Mouse (Mus musculus) macrophage (primary cell): ENCODE measurements around the gene Ints5. TPM values are rescaled to one million over a fixed set of nuclear protein-coding genes. Genes with fewer than 3 reads are reported as not detected.
A peak's percentile ranks its signal among the peaks of the same experiment; 100 is the strongest.

Experiments
- H3K27ac ChIP-seq: fragments of 350-480 bp; formaldehyde crosslinking; 2 replicates; pipeline ENCODE4 v1.9.0; 2021
- H3K36me3 ChIP-seq: fragments of 350-480 bp; formaldehyde crosslinking; 2 replicates; pipeline ENCODE4 v1.9.0; 2021; ENCODE audit errors: inconsistent target
- H3K4me3 ChIP-seq: fragments of 350-480 bp; formaldehyde crosslinking; 2 replicates; pipeline ENCODE4 v1.9.0; 2021; ENCODE audit errors: inconsistent target
- H3K79me2 ChIP-seq: fragments of 350-480 bp; formaldehyde crosslinking; 2 replicates; pipeline ENCODE4 v1.9.0; 2021; ENCODE audit errors: inconsistent target
- WGBS: methylation state at CpG from one replicate; pipeline ENCODE4 v1.1.7; 2026; ENCODE audit warnings: inconsistent platforms; ENCODE audit not compliant: missing documents; 5-methylcytosine and 5-hydroxymethylcytosine counted together
- polyA plus RNA-seq: library from polyadenylated mRNA; stranded (reverse); fragments of 250-400 nt; gene quantifications from 3 replicates; pipeline ENCODE4 v1.2.4, GENCODE M21; 2018; ENCODE audit warnings: inconsistent platforms

Gene Ints5
- polyA plus RNA-seq, 1 experiment from 2014 or later = 4.4 TPM

DNA sequence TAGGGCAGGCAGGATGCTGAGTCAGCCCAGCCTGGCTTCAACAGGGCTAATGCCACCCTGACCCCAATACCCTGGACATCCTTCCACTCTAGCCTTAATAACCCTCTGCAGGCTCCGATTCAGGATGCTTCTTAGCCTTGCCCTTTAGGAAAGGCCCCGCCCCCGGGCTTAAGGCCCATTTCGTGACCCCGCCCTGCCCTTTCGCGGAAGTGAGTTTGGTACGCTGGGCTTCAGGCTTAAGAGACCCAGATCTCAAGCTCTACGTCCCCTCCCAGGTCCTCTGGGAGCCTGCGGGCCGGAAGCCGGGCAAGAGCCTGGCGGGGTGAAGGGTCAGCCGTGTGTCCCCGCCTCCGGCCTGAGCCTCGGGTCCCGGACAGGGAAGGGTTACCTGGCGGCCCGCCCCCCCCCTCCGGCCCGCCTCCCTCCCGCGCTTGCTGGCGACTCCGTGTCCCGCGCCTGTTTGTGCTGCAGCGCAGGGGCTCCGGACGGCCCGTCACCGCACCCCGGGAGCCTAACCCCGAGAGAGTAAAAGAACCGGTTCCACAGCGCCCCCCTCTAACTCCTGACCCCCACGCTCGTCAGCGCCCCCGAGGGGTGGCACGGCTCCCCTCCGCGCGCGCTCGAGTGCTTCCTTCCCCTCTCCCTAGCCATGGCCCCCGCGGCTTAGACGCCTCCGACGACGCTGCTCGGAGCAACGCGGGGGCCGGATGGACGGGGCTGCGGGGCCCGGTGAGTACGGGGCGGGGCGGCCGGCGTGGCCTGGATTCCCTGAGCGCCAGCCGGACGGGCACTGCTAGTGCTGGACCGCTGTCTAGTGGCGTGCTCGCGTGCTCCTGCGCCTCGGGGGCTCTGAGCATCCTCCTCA is 36.7 kb downstream of the Ints5 start, which contains the start of the genes Rom1 and Eml3:
Rom1 (minus strand) TSS at position 133 of the 865 bp plus-strand sequence.
Eml3 (plus strand) TSS at position 329 of the 865 bp plus-strand sequence.
- Histone ChIP-seq H3K79me2 (peaks cover 22% of the 10 kb centered on the region; the same call in 1 of the 2 replicates), H3K4me3 (peak within 1 kb of the TSS; percentile 67), H3K27ac (no peak within 1 kb of the TSS), H3K36me3 (peaks cover 35% of the 10 kb centered on the region)
- under 1% methylated on average over 66 of the region's 74 CpGs for WGBS

DNA sequence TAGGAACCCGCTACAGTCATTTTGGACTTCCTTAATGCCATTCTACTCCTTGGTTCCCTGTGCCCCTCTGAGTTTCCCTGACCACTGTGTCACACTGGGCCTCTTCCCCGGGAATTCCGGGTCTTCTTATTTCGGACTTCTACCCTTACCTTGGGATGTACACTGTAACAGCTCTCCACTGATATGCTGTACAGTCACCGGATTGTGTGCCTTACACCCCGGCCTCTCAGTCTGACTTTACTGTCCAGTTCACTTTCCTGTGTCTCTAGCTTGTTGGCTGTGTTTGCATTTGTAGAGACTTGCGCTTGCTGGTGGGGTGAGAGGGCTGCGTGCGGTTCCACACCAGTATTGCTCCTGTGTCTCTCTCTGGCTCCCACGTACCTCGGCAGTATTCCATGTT is 37.3 kb downstream of the Ints5 start:
- H3K79me2 ChIP-seq = peaks cover 18% of the 10 kb centered on the region; the same call in 1 of the 2 replicates
- H3K27ac ChIP-seq = no peak overlapping the region
- peak overlapping the region; percentile 67 for H3K4me3 ChIP-seq
- 6% methylated on average over 11 of the region's 11 CpGs for WGBS
- H3K36me3 ChIP-seq = peaks cover 42% of the 10 kb centered on the region

DNA sequence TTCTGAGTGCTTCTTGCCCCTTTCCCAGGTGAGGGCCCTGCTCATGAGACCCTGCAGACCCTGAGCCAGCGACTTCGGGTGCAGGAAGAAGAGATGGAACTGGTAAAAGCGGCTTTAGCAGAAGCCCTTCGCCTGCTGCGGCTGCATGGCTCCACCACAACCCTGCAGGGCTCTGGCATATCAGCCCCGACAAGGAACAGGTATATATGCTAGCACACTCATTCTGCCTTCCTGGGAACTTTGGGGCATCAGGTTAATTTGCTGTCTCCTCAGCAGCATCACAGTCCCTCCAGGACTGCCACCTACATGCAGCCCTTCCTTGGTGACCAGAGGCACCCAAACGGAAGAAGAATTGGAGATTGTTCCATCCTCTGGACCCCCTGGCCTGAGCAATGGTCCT is 38.0 kb downstream of the Ints5 start:
- Histone ChIP-seq H3K27ac (no peak overlapping the region), H3K36me3 (peaks cover 39% of the 10 kb centered on the region), H3K4me3 (peak overlapping the region; percentile 67; the same call in 1 of the 2 replicates), H3K79me2 (peaks cover 14% of the 10 kb centered on the region; the same call in 1 of the 2 replicates)
- WGBS = 83% methylated on average over 7 of the region's 7 CpGs

DNA sequence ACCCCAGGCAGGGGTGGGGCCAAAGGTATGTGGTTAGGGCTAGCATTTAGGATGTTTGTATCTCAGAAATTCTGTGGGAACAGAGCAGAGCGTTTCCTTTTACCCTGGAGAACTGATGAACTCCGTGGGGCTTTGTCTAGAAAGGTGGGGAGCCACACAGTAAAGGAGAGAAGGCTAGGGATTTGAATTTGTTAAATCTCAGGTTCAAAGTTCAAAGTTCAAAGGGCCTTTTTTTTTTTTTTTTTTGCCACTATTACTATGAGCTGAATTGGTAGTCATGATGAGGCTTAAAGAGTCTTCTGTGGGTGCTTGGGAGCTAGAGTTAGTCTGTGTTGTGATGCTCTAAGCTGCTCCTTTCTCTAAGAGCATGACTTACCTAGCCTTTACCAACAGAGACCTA is 43.9 kb downstream of the Ints5 start:
- Histone ChIP-seq H3K36me3 (peaks cover 44% of the 10 kb centered on the region), H3K79me2 (no peaks in the 10 kb centered on the region), H3K4me3 (no peak overlapping the region), H3K27ac (no peak overlapping the region)
- WGBS = 97% methylated on average over 2 of the region's 2 CpGs

DNA sequence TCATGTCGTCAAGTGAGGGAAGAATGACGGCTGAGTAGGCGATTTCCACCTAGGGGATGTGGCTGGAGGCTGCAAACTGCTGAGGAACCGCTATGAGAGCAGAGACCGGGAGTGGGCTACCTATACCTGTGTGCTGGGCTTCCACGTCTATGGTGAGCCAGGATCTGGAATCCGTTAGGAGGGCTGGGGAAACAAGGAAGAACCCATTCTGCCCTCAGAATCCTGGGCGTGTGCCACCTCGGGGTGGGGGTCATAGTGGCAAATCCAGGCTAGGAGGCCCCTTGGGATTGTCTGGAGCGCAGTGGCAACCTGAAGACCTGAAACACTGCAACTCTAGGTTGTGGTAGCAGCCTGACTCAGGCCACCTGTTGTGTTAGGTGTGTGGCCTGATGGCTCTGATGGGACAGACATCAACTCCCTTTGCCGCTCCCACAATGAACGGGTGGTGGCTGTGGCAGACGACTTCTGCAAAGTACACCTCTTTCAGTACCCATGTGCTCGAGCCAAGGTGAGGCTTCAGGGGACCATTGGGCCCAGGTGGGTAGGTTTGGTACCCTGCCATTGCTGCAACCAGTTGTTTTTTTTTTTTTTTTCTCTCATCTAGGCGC is 47.8 kb downstream of the Ints5 start:
- Histone ChIP-seq H3K79me2 (peaks cover 35% of the 10 kb centered on the region), H3K36me3 (peaks cover 20% of the 10 kb centered on the region; the same call in 1 of the 2 replicates), H3K4me3 (no peak overlapping the region), H3K27ac (no peak overlapping the region)
- WGBS = 92% methylated on average over 15 of the region's 15 CpGs

DNA sequence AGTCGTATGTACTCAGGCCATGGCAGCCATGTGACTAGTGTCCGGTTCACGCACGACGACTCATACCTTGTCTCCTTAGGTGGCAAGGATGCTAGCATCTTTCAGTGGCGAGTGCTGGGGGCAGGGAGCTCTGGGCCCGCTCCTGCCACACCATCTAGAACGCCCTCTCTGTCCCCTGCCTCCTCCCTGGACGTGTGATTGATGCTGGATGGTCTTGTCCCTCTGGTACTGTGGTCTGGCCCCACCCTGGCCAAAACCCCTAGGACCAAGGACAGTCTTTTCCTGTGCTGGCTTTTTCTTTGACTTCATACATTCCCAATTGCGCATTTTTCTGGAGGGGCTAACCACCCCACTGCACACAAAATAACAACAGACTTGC is 48.3 kb downstream of the Ints5 start:
- H3K79me2 ChIP-seq = peaks cover 40% of the 10 kb centered on the region
- WGBS = 75% methylated on average over 10 of the region's 10 CpGs
- peak overlapping the region; percentile 57 for H3K27ac ChIP-seq
- peaks cover 25% of the 10 kb centered on the region; the same call in 1 of the 2 replicates for H3K36me3 ChIP-seq
- H3K4me3 ChIP-seq = peak overlapping the region; percentile 62; the same call in 1 of the 2 replicates

DNA sequence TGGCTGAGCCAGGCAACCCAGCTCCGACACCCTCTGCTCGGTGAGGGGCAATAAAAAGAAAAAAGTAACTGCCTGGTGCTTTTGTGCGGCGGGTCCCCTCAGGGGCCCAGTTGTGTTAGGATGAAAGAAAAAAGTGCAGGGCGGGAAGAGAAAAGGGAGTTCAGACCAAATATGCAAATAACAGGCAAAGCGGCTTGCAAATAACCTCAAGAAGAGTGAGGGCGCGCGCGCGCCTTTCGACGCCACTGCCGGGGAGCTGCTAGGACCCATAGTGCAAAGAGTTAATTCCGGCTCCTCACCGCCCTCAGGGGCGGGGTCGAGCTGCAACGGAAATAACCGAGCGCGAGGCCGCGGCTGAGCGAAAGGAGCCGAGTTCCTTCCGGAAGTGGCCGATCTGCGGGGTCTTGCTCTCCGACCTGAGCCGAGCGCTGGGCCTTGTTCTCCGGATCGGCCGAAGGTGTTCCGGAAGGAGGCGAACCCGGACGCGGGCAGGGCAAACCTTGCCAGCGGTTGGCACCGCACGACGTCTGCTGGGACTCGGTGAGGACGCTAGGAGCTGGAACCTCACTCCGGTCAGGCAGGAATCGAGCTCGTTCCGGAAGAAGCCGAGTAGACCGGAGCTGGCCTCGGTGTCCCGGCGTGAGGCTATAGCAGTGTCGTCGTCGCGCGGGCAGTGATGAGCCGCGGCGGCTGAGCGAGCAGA is 48.9 kb downstream of the Ints5 start, which contains the start of gene Mta2:
Mta2 (plus strand) TSS at position 361 of the 703 bp plus-strand sequence.
- Histone ChIP-seq H3K79me2 (peaks cover 46% of the 10 kb centered on the region), H3K4me3 (peak within 1 kb of the TSS; percentile 62), H3K27ac (peak within 1 kb of the TSS; percentile 57), H3K36me3 (peaks cover 24% of the 10 kb centered on the region; the same call in 1 of the 2 replicates)
- 3% methylated on average over 51 of the region's 64 CpGs for WGBS

DNA sequence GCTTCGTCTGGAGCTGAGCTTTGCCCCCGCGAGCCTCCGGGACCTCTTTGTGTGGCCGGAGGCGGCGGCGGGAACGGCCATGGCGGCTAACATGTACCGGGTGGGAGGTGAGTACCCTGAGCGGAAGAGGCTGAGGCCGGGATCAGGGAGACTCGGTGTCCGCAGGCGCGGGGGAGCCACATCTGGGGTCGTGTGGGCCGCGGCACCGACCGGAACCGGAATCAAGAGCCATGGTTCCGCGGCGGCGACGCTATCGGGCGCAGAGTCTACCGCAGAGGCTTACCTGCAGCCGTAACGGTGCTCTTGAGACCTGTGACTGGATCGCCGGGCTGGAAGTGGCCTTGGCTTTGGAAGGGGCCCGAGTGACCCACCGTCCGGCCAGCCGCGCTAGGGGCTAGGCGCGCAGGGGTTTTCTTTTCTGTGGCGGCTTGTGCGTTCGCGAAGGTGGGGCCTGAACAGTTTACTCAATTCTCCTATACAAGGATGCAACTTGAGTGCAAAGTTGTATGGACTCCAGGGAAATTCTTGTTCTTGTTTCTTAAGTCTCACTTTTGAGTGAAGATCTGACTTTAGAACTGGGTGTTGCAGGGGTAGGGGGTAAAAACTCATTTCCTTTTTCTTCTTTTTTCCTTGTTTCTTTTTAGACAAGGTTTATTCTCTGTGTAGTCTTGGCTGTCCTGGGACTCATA is 49.6 kb downstream of the Ints5 start:
- Histone ChIP-seq H3K27ac (peak overlapping the region; percentile 57), H3K36me3 (peaks cover 22% of the 10 kb centered on the region)
- under 1% methylated on average over 43 of the region's 46 CpGs for WGBS

DNA sequence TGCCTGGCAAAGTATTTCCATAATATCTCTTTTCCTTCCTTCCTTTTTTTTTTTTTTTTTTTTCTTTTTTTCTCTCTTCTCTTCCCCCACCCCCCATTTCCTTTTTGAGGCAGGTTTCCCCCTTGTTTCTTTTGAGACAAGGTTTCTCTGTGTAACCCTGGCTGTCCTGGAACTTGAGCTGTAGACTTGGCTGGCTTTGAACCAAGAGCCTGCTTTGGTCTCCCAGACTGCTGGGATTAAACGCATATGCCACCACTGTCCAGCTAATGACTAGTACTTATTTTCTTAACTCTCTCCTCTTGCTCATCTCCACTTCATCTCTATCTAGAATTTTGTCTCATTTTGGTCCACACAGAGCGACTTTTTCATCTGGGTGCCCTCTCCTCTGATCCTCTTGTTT is 50.2 kb downstream of the Ints5 start:
- WGBS = 41% methylated on average over 2 of the region's 2 CpGs
- peaks cover 26% of the 10 kb centered on the region for H3K36me3 ChIP-seq
- H3K79me2 ChIP-seq = peaks cover 56% of the 10 kb centered on the region
- peak overlapping the region; percentile 57 for H3K27ac ChIP-seq
- peak overlapping the region; percentile 62 for H3K4me3 ChIP-seq

More for the DNA sequence above, 49.6 kb downstream of the Ints5 start:
- Histone ChIP-seq H3K79me2 (peaks cover 53% of the 10 kb centered on the region), H3K4me3 (peak overlapping the region; percentile 62)

DNA sequence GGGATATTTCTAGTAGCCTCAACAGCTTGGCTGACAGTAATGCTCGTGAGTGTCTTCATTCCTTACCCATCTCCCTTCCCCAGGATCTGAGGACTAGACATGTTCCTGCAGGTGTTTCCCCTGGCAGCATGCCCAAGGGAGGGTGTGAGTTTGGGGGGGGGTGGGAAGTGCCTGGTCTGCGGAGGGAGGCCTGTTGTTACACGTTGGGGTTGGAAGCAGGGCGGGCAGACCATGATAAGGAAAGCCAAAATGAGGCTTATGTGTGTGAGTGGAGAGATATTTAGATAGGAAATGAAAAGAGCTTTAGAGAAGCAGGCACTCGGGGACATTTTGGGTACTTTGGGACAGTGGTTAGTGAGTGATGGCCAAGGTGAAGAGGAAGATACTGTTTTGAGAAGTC is 51.3 kb downstream of the Ints5 start:
- Histone ChIP-seq H3K79me2 (peaks cover 56% of the 10 kb centered on the region), H3K4me3 (no peak overlapping the region; the same call in 1 of the 2 replicates), H3K27ac (no peak overlapping the region), H3K36me3 (peaks cover 36% of the 10 kb centered on the region)
- WGBS = 9% methylated on average over 4 of the region's 5 CpGs

DNA sequence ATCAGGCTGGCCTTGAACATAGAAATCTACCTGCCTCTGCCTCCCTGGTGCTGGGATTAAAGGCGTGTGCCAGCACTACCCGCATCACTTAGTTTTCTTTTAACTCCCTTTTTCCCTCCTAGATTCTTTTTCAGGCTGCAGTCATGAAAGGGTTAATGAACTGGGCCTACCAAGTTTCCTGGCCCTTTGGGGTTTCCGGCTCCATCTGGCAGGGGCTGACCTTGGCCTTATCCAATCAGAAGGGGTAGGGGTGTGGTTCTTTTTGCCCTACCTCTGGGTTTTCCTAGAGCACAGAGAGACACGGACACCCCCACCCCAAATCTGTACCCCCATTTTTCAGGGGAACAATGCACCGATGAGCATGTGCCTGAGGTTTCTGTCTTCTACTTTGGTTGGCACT is 51.9 kb downstream of the Ints5 start:
- Histone ChIP-seq H3K4me3 (peak overlapping the region; percentile 13; the same call in 1 of the 2 replicates), H3K27ac (peak overlapping the region; percentile 38; the same call in 1 of the 2 replicates)
- 18% methylated on average over 5 of the region's 5 CpGs for WGBS

DNA sequence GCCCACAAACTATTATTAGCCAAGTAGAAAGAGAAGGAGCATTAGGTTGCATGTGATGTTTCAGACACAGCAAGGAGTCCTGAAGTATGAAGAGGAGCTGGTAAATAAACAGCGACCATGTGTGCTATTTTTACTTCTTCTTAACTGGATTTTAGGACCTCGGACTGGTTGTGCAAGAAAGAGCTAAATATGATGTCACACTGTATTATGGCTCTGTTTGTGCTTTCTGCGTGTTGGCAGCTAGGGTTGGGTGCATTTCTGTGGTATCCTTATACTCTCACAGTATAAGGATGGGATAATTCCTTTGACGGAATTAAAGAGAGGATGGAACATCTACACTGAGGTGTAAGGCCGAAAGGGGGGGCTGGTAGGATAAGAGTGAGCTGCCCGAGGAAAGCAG is 52.4 kb downstream of the Ints5 start:
- 45% methylated on average over 6 of the region's 6 CpGs for WGBS
- H3K79me2 ChIP-seq = peaks cover 56% of the 10 kb centered on the region
- peak overlapping the region; percentile 38; the same call in 1 of the 2 replicates for H3K27ac ChIP-seq
- peaks cover 46% of the 10 kb centered on the region for H3K36me3 ChIP-seq
- H3K4me3 ChIP-seq = peak overlapping the region; percentile 13; the same call in 1 of the 2 replicates

More for the DNA sequence above, 51.9 kb downstream of the Ints5 start:
- Histone ChIP-seq H3K79me2 (peaks cover 56% of the 10 kb centered on the region), H3K36me3 (peaks cover 43% of the 10 kb centered on the region)

DNA sequence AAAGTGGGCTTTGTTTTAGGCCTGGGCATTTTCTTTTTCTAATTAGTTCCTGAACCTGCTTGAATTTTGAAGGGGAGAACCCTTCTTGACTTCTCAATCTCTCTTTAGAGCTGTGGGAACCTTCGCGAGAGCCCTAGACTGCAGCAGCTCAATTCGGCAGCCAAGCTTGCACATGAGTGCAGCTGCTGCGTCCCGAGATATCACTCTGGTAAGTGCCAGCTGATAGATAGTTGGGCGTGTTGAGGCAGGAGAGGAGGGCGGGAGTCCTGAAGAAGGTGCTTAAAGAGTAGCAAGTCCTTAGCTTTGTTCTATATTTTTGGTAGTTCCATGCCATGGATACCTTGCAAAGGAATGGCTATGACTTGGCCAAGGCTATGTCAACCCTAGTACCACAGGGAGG is 54.1 kb downstream of the Ints5 start:
- H3K27ac ChIP-seq = no peak overlapping the region
- H3K4me3 ChIP-seq = no peak overlapping the region
- peaks cover 56% of the 10 kb centered on the region for H3K79me2 ChIP-seq
- 95% methylated on average over 7 of the region's 7 CpGs for WGBS
- peaks cover 62% of the 10 kb centered on the region for H3K36me3 ChIP-seq
